Mouse (Mus musculus) heart, adult 10 weeks (tissue): Measurements from ENCODE around the gene Fndc8. TPM values are rescaled to one million over a fixed set of nuclear protein-coding genes. Genes with fewer than 3 reads are reported as not detected.

Experiments used
- polyA plus RNA-seq: library from polyadenylated mRNA; stranded (reverse); fragments of 350-450 nt; fragmentation: Illumina TruSeq; extraction: RNeasy Lipid Tissue Mini Kit (QIAGEN cat#74804); gene quantifications from one replicate; pipeline ENCODE4 v1.2.3, GENCODE M21; 2014; ENCODE audit warnings: low read depth, low replicate concordance

Gene Fndc8
- polyA plus RNA-seq, result not detected

GRCm38 (mm10) chr11:82891936-82892335, at the start of gene Fndc8:
Fndc8 (plus strand) TSS chr11:82892124.

GRCm38 (mm10) chr11:82871031-82871446, 20.9 kb upstream of the Fndc8 start, which contains the start of gene Rffl:
Rffl (minus strand) TSS chr11:82871210.

GRCm38 (mm10) chr11:82890342-82890762, 1.6 kb upstream of the Fndc8 start, which contains the start of gene Rad51d:
Rad51d (minus strand) TSS chr11:82890614.

GRCm38 (mm10) chr11:82907651-82908607, 16.0 kb downstream of the Fndc8 start, which contains the start of gene Nle1:
Nle1 (minus strand) TSS chr11:82908411.

GRCm38 (mm10) chr11:82910250-82910649, 18.3 kb downstream of the Fndc8 start, which contains the start of gene Unc45b:
Unc45b (plus strand) TSS chr11:82910550.

Other genes starting within 250 kb of the Fndc8 start
- 0.26 TPM for gene Cct6b, start 127.8 kb upstream of the Fndc8 start, polyA plus RNA-seq
- 17.0 TPM for gene Zfp830, start 127.8 kb upstream of the Fndc8 start, polyA plus RNA-seq
- gene Lig3, start 111.0 kb upstream of the Fndc8 start, polyA plus RNA-seq, result 14.0 TPM
- 2.9 TPM for gene Rffl, start 20.9 kb upstream of the Fndc8 start, polyA plus RNA-seq
- gene Rad51d, start 1.5 kb upstream of the Fndc8 start, polyA plus RNA-seq, result 11.0 TPM
- 21.4 TPM for gene Nle1, start 16.3 kb downstream of the Fndc8 start, polyA plus RNA-seq
- gene Unc45b, start 18.4 kb downstream of the Fndc8 start, polyA plus RNA-seq, result 197 TPM
- gene Slfn5, start 59.2 kb downstream of the Fndc8 start, polyA plus RNA-seq, result 57.8 TPM
- 1.2 TPM for gene Slfn9, start 99.7 kb downstream of the Fndc8 start, polyA plus RNA-seq
- 2.1 TPM for gene Slfn8, start 128.7 kb downstream of the Fndc8 start, polyA plus RNA-seq
- gene Slfn2, start 173.0 kb downstream of the Fndc8 start, polyA plus RNA-seq, result 7.0 TPM
- gene Slfn1, start 224.7 kb downstream of the Fndc8 start, polyA plus RNA-seq, result 0.55 TPM